Mouse (Mus musculus): ENCODE data around the gene Rbpj. TPM values are rescaled to one million over a fixed set of nuclear protein-coding genes. Genes with fewer than 3 reads are reported as not detected.
A peak's percentile ranks its signal among the peaks of the same experiment; 100 is the strongest.

Gene Rbpj
- polyA plus RNA-seq, 1 experiment from 2014 or later, result 38.0 TPM

- Histone ChIP-seq H3K27me3 (ENCODE audit: insufficient read depth, poor library complexity, severe bottlenecking) (no peaks in the 10 kb centered on the region), H3K36me3 (no peaks in the 10 kb centered on the region), H3K4me3 (no peak overlapping the region), H3K4me1 (replicated peaks) (peaks cover 4% of the 10 kb centered on the region; the same call in 1 of the 2 replicates), H3K27ac (no peak overlapping the region), H3K9me3 (no peaks in the 10 kb centered on the region)
- 84% methylated on average over 6 of the region's 6 CpGs for WGBS
- DNase-seq (ENCODE audit: low spot score), result no peak
These were observed 13.2 kb downstream of the Rbpj start for GRCm38 (mm10) chr5:53479161-53479560.

GRCm38 (mm10) chr5:53479891-53480290, 13.9 kb downstream of the Rbpj start:
- 73% methylated on average over 5 of the region's 5 CpGs for WGBS
- no peaks in the 10 kb centered on the region for H3K36me3 ChIP-seq
- no peaks in the 10 kb centered on the region for H3K9me3 ChIP-seq
- H3K27me3 ChIP-seq (ENCODE audit: insufficient read depth, poor library complexity, severe bottlenecking), result no peaks in the 10 kb centered on the region
- H3K27ac ChIP-seq, result no peak overlapping the region
- DNase-seq (ENCODE audit: low spot score), result no peak
- no peaks in the 10 kb centered on the region for H3K4me1 ChIP-seq (replicated peaks)
- H3K4me3 ChIP-seq, result no peak overlapping the region

- H3K27ac ChIP-seq, result no peak overlapping the region
- no peak for DNase-seq (ENCODE audit: low spot score)
- H3K4me3 ChIP-seq, result no peak overlapping the region
- H3K9me3 ChIP-seq, result no peaks in the 10 kb centered on the region
- H3K36me3 ChIP-seq, result no peaks in the 10 kb centered on the region
- WGBS, result 89% methylated on average over 2 of the region's 2 CpGs
- H3K27me3 ChIP-seq (ENCODE audit: insufficient read depth, poor library complexity, severe bottlenecking), result no peaks in the 10 kb centered on the region
- H3K4me1 ChIP-seq (replicated peaks), result no peaks in the 10 kb centered on the region
These were observed 15.1 kb downstream of the Rbpj start for GRCm38 (mm10) chr5:53481021-53481420.

GRCm38 (mm10) chr5:53485069-53485628, 19.2 kb downstream of the Rbpj start:
- Histone ChIP-seq H3K4me1 (replicated peaks) (no peaks in the 10 kb centered on the region), H3K4me3 (no peak overlapping the region), H3K27ac (no peak overlapping the region), H3K27me3 (ENCODE audit: insufficient read depth, poor library complexity, severe bottlenecking) (no peaks in the 10 kb centered on the region), H3K36me3 (no peaks in the 10 kb centered on the region), H3K9me3 (no peaks in the 10 kb centered on the region)
- WGBS, result 92% methylated on average over 6 of the region's 6 CpGs
- no peak for DNase-seq (ENCODE audit: low spot score)

- Histone ChIP-seq H3K36me3 (no peaks in the 10 kb centered on the region), H3K27ac (no peak overlapping the region), H3K4me1 (replicated peaks) (peaks cover 6% of the 10 kb centered on the region), H3K27me3 (ENCODE audit: insufficient read depth, poor library complexity, severe bottlenecking) (no peaks in the 10 kb centered on the region), H3K4me3 (no peak overlapping the region), H3K9me3 (no peaks in the 10 kb centered on the region)
- DNase-seq (ENCODE audit: low spot score), result no peak
- WGBS, result 85% methylated on average over 9 of the region's 9 CpGs
These were observed 20.1 kb downstream of the Rbpj start for GRCm38 (mm10) chr5:53485934-53486475.

- DNase-seq (ENCODE audit: low spot score), result no peak
- Histone ChIP-seq H3K4me3 (no peak overlapping the region), H3K9me3 (no peaks in the 10 kb centered on the region), H3K27ac (no peak overlapping the region), H3K27me3 (ENCODE audit: insufficient read depth, poor library complexity, severe bottlenecking) (no peaks in the 10 kb centered on the region), H3K36me3 (no peaks in the 10 kb centered on the region), H3K4me1 (replicated peaks) (peaks cover 8% of the 10 kb centered on the region)
- whole genome bisulfite sequencing, result 57% methylated on average over 11 of the region's 11 CpGs
These were observed 21.1 kb downstream of the Rbpj start for GRCm38 (mm10) chr5:53486966-53487592.

- Histone ChIP-seq H3K9me3 (no peaks in the 10 kb centered on the region), H3K27ac (peak overlapping the region; percentile 8; the same call in 1 of the 2 replicates), H3K4me1 (replicated peaks) (peaks cover 8% of the 10 kb centered on the region), H3K36me3 (no peaks in the 10 kb centered on the region), H3K4me3 (no peak overlapping the region), H3K27me3 (ENCODE audit: insufficient read depth, poor library complexity, severe bottlenecking) (no peaks in the 10 kb centered on the region)
- no peak for DNase-seq (ENCODE audit: low spot score)
- WGBS, result 65% methylated on average over 5 of the region's 5 CpGs
These were observed 24.7 kb downstream of the Rbpj start for GRCm38 (mm10) chr5:53490697-53491099.

- Histone ChIP-seq H3K27me3 (ENCODE audit: insufficient read depth, poor library complexity, severe bottlenecking) (no peaks in the 10 kb centered on the region), H3K4me1 (replicated peaks) (peaks cover 8% of the 10 kb centered on the region), H3K36me3 (no peaks in the 10 kb centered on the region), H3K27ac (no peak overlapping the region), H3K4me3 (no peak overlapping the region), H3K9me3 (no peaks in the 10 kb centered on the region)
- 76% methylated on average over 6 of the region's 6 CpGs for WGBS
- DNase-seq (ENCODE audit: low spot score), result no peak
These were observed 27.8 kb downstream of the Rbpj start for GRCm38 (mm10) chr5:53493756-53494155.

- DNase-seq (ENCODE audit: low spot score), result no peak
- Histone ChIP-seq H3K9me3 (no peaks in the 10 kb centered on the region), H3K4me3 (no peak overlapping the region), H3K36me3 (no peaks in the 10 kb centered on the region), H3K27me3 (ENCODE audit: insufficient read depth, poor library complexity, severe bottlenecking) (no peaks in the 10 kb centered on the region), H3K27ac (no peak overlapping the region), H3K4me1 (replicated peaks) (peaks cover 8% of the 10 kb centered on the region)
- WGBS, result 90% methylated on average over 17 of the region's 17 CpGs
These were observed 28.7 kb downstream of the Rbpj start for GRCm38 (mm10) chr5:53494536-53495159.

- WGBS, result 84% methylated on average over 9 of the region's 9 CpGs
- Histone ChIP-seq H3K4me3 (no peak overlapping the region), H3K27ac (no peak overlapping the region), H3K4me1 (replicated peaks) (peaks cover 13% of the 10 kb centered on the region; the same call in 1 of the 2 replicates), H3K27me3 (ENCODE audit: insufficient read depth, poor library complexity, severe bottlenecking) (no peaks in the 10 kb centered on the region), H3K9me3 (no peaks in the 10 kb centered on the region), H3K36me3 (no peaks in the 10 kb centered on the region)
- no peak for DNase-seq (ENCODE audit: low spot score)
These were observed 31.0 kb downstream of the Rbpj start for GRCm38 (mm10) chr5:53496846-53497549.

- H3K9me3 ChIP-seq, result no peaks in the 10 kb centered on the region
- no peak overlapping the region for H3K4me3 ChIP-seq
- WGBS, result 92% methylated on average over 3 of the region's 3 CpGs
- no peak for DNase-seq (ENCODE audit: low spot score)
- no peaks in the 10 kb centered on the region for H3K27me3 ChIP-seq (ENCODE audit: insufficient read depth, poor library complexity, severe bottlenecking)
- peaks cover 14% of the 10 kb centered on the region; the same call in 1 of the 2 replicates for H3K4me1 ChIP-seq (replicated peaks)
- no peak overlapping the region for H3K27ac ChIP-seq
- no peaks in the 10 kb centered on the region for H3K36me3 ChIP-seq
These were observed 33.6 kb downstream of the Rbpj start for GRCm38 (mm10) chr5:53499571-53499970.

GRCm38 (mm10) chr5:53500509-53501145, 34.7 kb downstream of the Rbpj start:
- Histone ChIP-seq H3K36me3 (no peaks in the 10 kb centered on the region), H3K9me3 (no peaks in the 10 kb centered on the region), H3K4me1 (replicated peaks) (peaks cover 14% of the 10 kb centered on the region; the same call in 1 of the 2 replicates), H3K4me3 (no peak overlapping the region), H3K27ac (no peak overlapping the region), H3K27me3 (ENCODE audit: insufficient read depth, poor library complexity, severe bottlenecking) (no peaks in the 10 kb centered on the region)
- 61% methylated on average over 10 of the region's 10 CpGs for WGBS
- no peak for DNase-seq (ENCODE audit: low spot score)

Measured in hindbrain, embryonic 10.5 days (tissue).